Mouse (Mus musculus): ENCODE measurements around the gene Trp73. TPM values are rescaled to one million over a fixed set of nuclear protein-coding genes. Genes with fewer than 3 reads are reported as not detected.

The Trp73 gene
- polyA plus RNA-seq, 1 experiment from 2014 or later = 0.20 TPM

DNA sequence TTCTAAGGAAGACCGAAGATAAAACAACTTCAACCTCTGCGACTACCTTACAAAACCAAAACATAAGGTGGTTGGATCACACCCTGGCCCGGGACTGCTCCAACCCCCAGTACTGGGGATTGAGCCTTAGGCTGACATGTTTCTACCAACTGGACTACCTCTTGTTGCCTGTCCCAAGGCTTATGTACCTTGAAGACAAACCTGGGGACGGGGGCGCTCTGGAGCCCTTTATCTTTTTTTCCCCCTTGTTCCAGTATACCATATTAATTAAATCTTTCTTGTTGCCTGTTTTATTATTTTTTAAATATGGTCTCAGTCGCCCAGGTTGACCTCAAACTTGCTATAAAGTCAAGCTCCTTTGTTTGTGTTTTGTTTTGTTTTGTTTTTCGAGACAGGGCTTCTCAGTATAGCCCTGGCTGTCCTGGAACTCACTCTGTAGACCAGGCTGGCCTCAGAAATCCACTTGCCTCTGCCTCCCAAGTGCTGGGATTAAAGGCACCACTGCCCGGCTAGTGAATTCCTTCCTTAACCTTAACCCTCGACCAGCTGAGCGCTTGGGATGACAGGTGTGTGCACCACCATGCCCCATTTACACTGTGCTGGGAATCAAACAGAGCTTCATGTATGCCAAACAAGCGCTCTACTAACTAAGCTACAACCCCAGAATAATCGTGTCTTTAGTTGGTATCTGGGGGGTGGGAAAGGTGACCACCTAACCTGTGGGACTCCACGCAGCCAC, 128.9 kb downstream of the Trp73 start:
- WGBS = 27% methylated on average over 13 of the region's 13 CpGs
- Histone ChIP-seq H3K9ac (ENCODE audit: low read length) (peak overlapping the region; percentile 94), H3K27me3 (ENCODE audit: control insufficient read depth, insufficient read depth, low read length) (no peaks in the 10 kb centered on the region), H3K4me1 (ENCODE audit: control insufficient read depth, insufficient read depth, low read length) (peaks cover 13% of the 10 kb centered on the region), H3K4me3 (ENCODE audit: low read length) (peak overlapping the region; percentile 84), H3K9me3 (replicated peaks; ENCODE audit: control insufficient read depth, low read length) (no peaks in the 10 kb centered on the region), H3K36me3 (ENCODE audit: control insufficient read depth, insufficient read depth) (peaks cover 23% of the 10 kb centered on the region), H3K4me2 (ENCODE audit: low read depth, low read length) (peak overlapping the region; percentile 90), H3K27ac (ENCODE audit: low read length) (no peak overlapping the region; the same call in 1 of the 2 replicates)
- no peak; the same call in 1 of the 2 replicates for ATAC-seq (replicated peaks; ENCODE audit: extremely low read depth, insufficient read depth, low FRiP score)

DNA sequence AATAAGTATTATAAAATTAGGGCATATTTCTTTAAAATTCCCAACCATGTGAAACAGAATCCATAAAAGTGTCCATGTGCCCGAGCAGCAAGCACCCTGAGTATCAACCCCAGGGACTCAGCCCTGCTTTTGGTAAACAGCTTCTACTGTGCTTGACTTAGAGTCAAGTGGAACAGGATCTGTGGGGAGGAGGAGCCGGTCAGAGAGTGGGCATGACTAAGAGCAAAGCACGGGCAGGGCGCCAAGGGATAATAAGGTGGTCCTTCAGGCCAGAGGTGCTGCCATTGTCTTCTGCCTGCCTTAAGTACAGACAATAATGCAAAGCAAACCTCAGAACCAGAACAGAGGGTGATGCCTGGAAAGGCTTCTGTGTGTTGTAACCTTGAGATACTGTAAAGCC, 132.2 kb downstream of the Trp73 start:
- peaks cover 4% of the 10 kb centered on the region for H3K4me1 ChIP-seq (ENCODE audit: control insufficient read depth, insufficient read depth, low read length)
- no peak overlapping the region for H3K9ac ChIP-seq (ENCODE audit: low read length)
- no peak for ATAC-seq (replicated peaks; ENCODE audit: extremely low read depth, insufficient read depth, low FRiP score)
- no peak overlapping the region for H3K27ac ChIP-seq (ENCODE audit: low read length)
- no peak overlapping the region for H3K4me2 ChIP-seq (ENCODE audit: low read depth, low read length)
- H3K4me3 ChIP-seq (ENCODE audit: low read length) = no peak overlapping the region
- 60% methylated on average over 4 of the region's 4 CpGs for WGBS
- H3K36me3 ChIP-seq (ENCODE audit: control insufficient read depth, insufficient read depth) = peaks cover 22% of the 10 kb centered on the region
- no peaks in the 10 kb centered on the region for H3K9me3 ChIP-seq (replicated peaks; ENCODE audit: control insufficient read depth, low read length)
- no peaks in the 10 kb centered on the region for H3K27me3 ChIP-seq (ENCODE audit: control insufficient read depth, insufficient read depth, low read length)

DNA sequence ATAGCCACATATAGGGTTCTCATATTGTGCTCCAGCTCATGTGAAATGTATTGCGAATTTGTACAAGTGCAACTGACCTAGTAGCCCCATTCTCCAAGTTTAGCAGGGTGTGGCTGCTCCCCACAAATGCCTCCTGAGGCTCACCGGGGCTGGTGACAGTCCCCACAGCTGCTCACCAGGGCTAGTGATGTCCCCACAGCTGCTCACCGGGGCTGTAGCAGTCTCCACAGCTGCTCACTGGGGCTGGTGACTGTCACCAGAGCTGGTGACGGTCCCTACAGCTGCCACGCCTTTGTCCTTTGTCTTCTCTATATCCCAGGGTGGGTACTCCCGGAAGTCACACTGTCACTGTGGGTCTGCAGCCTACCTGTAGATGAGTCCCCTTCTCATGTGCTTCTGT, 133.7 kb downstream of the Trp73 start:
- Histone ChIP-seq H3K27me3 (ENCODE audit: control insufficient read depth, insufficient read depth, low read length) (no peaks in the 10 kb centered on the region), H3K4me3 (ENCODE audit: low read length) (no peak overlapping the region), H3K36me3 (ENCODE audit: control insufficient read depth, insufficient read depth) (peaks cover 22% of the 10 kb centered on the region), H3K4me2 (ENCODE audit: low read depth, low read length) (no peak overlapping the region), H3K9ac (ENCODE audit: low read length) (no peak overlapping the region), H3K27ac (ENCODE audit: low read length) (no peak overlapping the region), H3K9me3 (replicated peaks; ENCODE audit: control insufficient read depth, low read length) (no peaks in the 10 kb centered on the region), H3K4me1 (ENCODE audit: control insufficient read depth, insufficient read depth, low read length) (no peaks in the 10 kb centered on the region)
- 93% methylated on average over 6 of the region's 6 CpGs for WGBS
- ATAC-seq (replicated peaks; ENCODE audit: extremely low read depth, insufficient read depth, low FRiP score) = no peak

Other genes starting within 250 kb of the Trp73 start
- 47.3 and 48.4 TPM in 2 replicates for gene A430005L14Rik, start 183.0 kb downstream of the Trp73 start, polyA plus RNA-seq (2015; fragmentation: Nextera tagmentation; extraction: Ambion mirVana)
- 8.5 and 8.6 TPM in 2 replicates for gene Dffb, start 165.1 kb downstream of the Trp73 start, polyA plus RNA-seq (2015; fragmentation: Nextera tagmentation; extraction: Ambion mirVana)
- 14.1 and 17.7 TPM in 2 replicates for gene Cep104, start 165.0 kb downstream of the Trp73 start, polyA plus RNA-seq (2015; fragmentation: Nextera tagmentation; extraction: Ambion mirVana)
- 14.7 and 15.1 TPM in 2 replicates for gene Lrrc47, start 128.5 kb downstream of the Trp73 start, polyA plus RNA-seq (2015; fragmentation: Nextera tagmentation; extraction: Ambion mirVana)
- gene Smim1, start 114.0 kb downstream of the Trp73 start, polyA plus RNA-seq (2015; fragmentation: Nextera tagmentation; extraction: Ambion mirVana) = 29.3 and 38.1 TPM in 2 replicates
- gene Ccdc27, start 97.5 kb downstream of the Trp73 start, polyA plus RNA-seq (2015; fragmentation: Nextera tagmentation; extraction: Ambion mirVana) = not detected in 2 replicates
- 23.5 and 24.4 TPM in 2 replicates for gene Wrap73, start 2.2 kb upstream of the Trp73 start, polyA plus RNA-seq (2015; fragmentation: Nextera tagmentation; extraction: Ambion mirVana)
- 143 and 147 TPM in 2 replicates for gene Tprgl, start 20.5 kb upstream of the Trp73 start, polyA plus RNA-seq (2015; fragmentation: Nextera tagmentation; extraction: Ambion mirVana)
- 33.8 and 38.8 TPM in 2 replicates for gene Megf6, start 30.5 kb upstream of the Trp73 start, polyA plus RNA-seq (2015; fragmentation: Nextera tagmentation; extraction: Ambion mirVana)
- 4.3 and 5.3 TPM in 2 replicates for gene Arhgef16, start 161.5 kb upstream of the Trp73 start, polyA plus RNA-seq (2015; fragmentation: Nextera tagmentation; extraction: Ambion mirVana)
- gene B230104I21Rik, start 195.9 kb upstream of the Trp73 start, polyA plus RNA-seq (2015; fragmentation: Nextera tagmentation; extraction: Ambion mirVana) = 0.17 TPM in 1 of 2 replicates, not detected in the other

Data from heart, embryonic 16.5 days (tissue).